Mouse (Mus musculus) testis, postnatal 10 days (tissue): ENCODE data around the gene Serpina16.
"Not testable (repeated sequence)": the region's sequence is repeated elsewhere in the genome, so short reads cannot be mapped to it uniquely, and the experiment has no call there.

Source experiments
- DNase-seq: peaks from one replicate; pipeline ENCODE4 v3.0.0; 2021; ENCODE audit warnings: low spot score

Gene Serpina16

GRCm38 (mm10) chr12:103676039-103676438, at the start of gene Serpina16:
TSS of gene Serpina16 (minus strand) at chr12:103676139.
- no peak for DNase-seq

DNA sequence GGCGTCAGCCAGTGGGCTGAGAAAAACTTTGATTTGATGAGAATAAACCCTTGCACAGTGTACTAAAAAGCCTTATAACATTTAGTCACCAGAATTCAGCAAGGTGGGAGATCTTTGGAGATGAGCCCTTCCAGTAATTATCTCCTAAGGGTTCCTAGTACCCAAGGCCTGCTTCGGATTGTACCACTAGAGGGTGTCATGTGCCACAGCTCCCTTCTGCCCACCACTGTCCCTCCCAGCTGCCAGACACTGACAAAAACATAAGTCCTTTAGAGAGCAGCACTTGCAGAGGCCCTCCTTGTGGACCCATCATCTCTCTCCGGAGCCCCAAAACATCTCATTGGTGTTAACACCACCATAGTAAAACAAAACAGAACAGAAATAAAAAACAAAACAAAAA, 35.6 kb upstream of the Serpina16 start:
- no peak for DNase-seq

- no peak for DNase-seq
Observed at GRCm38 (mm10) chr12:103710405-103710804, 34.5 kb upstream of the Serpina16 start.

DNA sequence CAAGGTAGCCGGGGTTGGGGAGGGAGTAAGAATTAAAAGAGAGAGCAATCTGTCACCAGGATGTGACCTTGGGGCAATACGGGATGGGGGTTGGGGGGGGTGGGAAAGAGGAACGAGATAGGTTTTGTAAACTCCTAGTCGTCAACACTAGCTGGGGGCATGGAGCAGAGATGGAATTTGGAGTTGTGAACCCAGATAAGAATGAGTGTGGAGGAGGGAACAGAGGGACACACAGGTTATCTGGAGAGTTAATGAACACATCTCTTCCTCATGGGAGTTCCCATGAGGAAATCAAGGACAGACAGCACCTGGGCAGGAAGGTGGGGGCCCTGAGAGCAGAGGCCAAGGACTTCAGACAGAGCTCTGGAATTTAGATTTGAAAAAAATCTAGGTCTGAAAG, 30.2 kb upstream of the Serpina16 start:
- no peak for DNase-seq

DNA sequence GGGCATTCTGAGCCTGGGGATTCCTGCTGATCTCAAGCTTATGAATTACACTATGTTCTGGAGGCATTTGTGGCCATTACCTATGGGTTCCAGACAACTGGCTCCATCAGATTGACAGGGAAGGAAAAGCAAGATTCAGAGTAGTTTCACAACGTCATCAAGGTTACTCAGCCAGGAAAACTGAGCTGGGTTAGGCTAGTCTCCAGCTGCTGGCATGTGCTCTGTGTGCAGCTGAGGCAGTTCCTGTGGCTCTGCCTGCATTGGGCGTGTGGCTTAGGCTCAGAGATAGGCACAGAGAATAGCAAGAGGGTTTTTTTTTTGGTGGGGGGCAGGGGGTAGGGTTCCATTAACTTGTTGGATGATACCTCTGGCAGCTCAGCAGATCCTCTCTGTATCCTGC, 29.6 kb upstream of the Serpina16 start:
- DNase-seq, result no peak

DNA sequence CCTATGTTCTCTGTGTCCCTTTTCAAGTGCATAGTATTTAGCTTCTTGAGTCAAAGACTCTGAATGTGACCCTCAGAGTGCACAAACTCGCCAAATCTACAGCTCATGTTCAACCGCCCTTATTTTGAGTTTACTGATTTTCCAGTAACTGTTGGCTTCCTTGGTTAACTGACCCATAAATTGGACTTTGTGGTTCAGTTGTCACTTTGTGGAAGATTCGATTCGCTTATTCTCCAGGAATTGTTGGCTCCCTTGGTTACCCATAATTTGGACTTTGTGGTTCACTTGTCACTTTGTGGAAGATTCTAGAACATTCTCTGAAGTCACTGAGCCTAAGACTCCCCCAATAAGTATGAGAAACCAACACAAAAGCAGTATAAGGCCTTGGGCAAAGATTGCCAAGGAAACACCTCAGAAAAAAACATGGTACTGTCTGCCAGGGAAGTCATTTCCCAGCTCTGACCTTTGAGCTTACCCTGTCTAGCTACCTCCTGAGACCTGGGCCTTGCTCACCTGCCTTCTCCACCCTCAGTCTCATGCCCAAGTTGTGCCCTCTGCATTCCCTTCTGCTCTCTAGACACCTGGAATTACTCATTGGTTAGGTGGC, 24.3 kb upstream of the Serpina16 start:
- no peak for DNase-seq

GRCm38 (mm10) chr12:103695429-103695828, 19.5 kb upstream of the Serpina16 start, which contains the start of gene Serpina1f:
TSS of gene Serpina1f (minus strand) at chr12:103695529.
- no peak for DNase-seq

GRCm38 (mm10) chr12:103688221-103688814, 12.4 kb upstream of the Serpina16 start:
- DNase-seq, result no peak

- DNase-seq, result no peak
Observed at GRCm38 (mm10) chr12:103687021-103687420, 11.1 kb upstream of the Serpina16 start.

GRCm38 (mm10) chr12:103686050-103686449, 10.1 kb upstream of the Serpina16 start:
- no peak for DNase-seq

DNA sequence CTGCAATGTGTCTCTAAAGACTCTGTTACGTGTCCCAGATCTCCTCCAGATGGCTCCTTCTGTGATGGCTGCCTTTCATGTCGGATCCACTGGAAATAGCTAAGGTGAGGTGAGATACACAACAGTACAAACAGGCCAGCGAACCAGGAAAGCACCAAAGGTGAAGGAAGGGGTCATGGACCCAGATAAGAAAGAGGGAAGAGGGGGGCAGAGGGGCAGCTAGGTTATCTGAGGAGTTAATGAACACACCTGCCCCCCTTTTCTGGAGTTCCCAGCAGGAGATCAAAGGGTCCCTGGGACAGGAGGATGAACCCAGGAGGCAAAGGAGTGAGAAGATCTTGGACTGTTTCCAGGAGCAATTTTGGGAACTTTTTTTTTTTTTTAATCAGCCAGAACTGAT, 9.4 kb upstream of the Serpina16 start:
- no peak for DNase-seq

- no peak for DNase-seq
Observed at GRCm38 (mm10) chr12:103683775-103684174, 7.8 kb upstream of the Serpina16 start.

GRCm38 (mm10) chr12:103681739-103682138, 5.8 kb upstream of the Serpina16 start:
- DNase-seq, result no peak

- no peak for DNase-seq
Observed at GRCm38 (mm10) chr12:103681169-103681568, 5.2 kb upstream of the Serpina16 start.

DNA sequence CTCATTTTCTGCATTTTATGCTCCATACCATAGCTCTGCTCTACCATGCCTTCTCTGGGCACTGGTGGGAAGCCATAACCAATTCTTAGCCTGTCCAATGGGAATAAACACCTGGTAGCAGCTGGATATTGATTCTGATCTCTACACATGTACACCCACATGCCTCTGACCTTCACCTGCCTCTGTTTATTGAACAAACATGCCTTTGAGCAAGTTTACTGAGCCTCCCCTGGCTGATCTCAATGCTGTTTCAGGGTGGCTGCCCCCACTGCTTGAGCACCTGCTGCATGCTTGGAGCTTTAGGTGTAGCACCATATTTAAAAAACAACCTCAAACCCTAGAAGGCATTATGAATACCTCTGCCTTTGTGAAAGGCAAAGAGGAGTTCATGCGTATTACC, 3.9 kb upstream of the Serpina16 start:
- DNase-seq, result not testable (repeated sequence)

DNA sequence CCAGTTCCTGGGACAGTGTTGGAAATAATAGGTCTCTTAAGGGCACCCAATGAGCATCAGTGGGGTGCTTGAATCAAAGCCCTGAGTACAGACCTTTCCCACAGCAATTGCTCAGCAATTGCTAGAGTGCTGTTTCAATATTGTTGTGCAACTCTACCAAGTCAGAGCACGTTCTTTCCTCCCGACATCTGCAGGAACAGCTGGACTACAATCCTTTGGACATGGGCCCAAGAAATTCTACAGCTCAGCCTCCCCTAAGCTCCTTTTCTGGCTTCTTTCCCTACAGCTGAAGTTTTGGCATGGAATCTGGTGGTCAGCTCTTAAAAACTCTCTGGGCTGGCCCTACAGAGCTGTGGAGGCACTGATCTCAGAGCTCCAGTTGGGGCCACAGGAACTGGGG, 2.8 kb downstream of the Serpina16 start:
- DNase-seq, result no peak

DNA sequence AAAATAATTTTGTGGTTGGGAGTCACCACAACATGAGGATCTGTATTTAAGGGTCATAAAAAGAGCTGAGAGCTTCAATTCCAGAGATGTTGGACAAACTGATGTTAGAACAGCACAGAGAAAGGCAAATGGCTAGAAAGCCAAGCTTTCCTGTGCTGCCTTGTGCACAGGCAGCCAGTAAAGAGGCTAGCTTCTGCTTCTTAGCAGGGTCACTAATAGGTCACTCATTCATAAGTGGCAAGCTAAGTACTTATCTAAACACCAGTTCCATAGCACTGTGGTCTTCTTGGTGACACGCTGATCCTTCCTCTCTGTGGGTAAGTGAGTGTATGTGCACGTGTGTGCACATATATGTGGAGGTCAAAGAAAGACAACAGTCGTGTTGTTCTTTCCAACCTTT, 4.5 kb downstream of the Serpina16 start:
- no peak for DNase-seq

GRCm38 (mm10) chr12:103670964-103671363, 5.0 kb downstream of the Serpina16 start:
- no peak for DNase-seq

GRCm38 (mm10) chr12:103670344-103670743, 5.6 kb downstream of the Serpina16 start:
- no peak for DNase-seq

- DNase-seq, result no peak
Observed at GRCm38 (mm10) chr12:103665286-103665685, 10.7 kb downstream of the Serpina16 start.

DNA sequence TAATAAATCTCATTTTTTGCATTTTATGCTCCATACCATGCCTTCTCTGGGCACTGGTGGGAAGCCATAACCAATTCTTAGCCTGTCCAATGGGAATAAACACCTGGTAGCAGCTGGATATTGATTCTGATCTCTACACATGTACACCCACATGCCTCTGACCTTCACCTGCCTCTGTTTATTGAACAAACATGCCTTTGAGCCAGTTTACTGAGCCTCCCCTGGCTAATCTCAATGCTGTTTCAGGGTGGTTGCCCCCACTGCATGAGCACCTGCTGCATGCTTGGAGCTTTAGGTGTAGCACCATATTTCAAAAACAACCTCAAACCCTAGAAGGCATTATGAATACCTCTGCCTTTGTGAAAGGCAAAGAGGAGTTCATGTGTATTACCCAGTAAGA, 13.9 kb downstream of the Serpina16 start:
- not testable (repeated sequence) for DNase-seq

DNA sequence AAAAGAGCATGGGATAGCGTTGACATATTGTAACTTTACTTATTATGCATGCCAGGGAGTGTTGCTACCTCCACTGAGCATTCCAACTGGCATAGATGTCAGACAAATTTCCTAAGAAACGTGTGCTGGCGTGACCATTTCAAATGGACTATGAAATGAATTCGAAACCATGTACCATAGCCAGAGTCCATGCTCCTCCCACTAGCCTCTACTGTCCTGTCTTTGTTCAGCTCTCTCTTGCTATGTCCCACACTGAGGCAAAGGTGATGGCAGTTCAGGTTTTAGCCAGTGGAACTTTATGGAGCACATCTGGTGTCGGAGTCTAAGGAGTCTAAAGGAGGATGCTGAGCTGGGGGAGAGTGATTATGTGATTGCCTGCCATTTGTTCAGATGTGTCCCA, 15.9 kb downstream of the Serpina16 start:
- no peak for DNase-seq

GRCm38 (mm10) chr12:103659171-103659570, 16.8 kb downstream of the Serpina16 start:
- no peak for DNase-seq

DNA sequence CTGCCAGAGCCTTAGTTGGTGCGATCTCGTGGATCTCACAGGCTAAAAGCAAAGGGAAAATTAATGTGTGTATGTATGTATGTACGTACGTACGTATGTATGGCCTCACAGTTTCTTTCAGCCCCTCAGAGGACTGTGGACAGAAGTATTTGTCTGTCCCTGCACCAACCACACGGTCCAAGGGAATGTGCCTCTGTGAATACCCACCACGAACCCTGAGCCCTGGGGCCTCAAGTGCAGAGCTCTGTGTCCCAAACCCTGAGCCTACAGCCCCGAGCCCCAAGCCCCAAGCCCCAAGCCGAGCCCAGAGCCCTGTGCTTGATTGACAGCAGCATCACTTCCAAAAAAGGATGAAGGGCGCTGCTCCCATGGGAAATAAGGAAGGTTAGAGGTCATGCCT, 17.9 kb downstream of the Serpina16 start:
- DNase-seq, result no peak
